ENCODE assay signal across 10 mouse cellular contexts in genomic region chr5:36726387-36726801, GRCm38 (mm10). TPM values are rescaled to one million over a fixed set of nuclear protein-coding genes. Genes with fewer than 3 reads are reported as not detected.
DNase-seq lines count a peak whose midpoint lies in the region.
"Had no signal": no experiment of that assay in that cellular context is flagged by ENCODE, and none has a peak within 500 bp of the region (broad histone marks: within the 10 kb centered on the region; RNA-seq: fewer than 3 reads in every experiment).

No protein-coding gene starts in this region.

- no peaks in the 10 kb centered on the region for H3K36me3 ChIP-seq in macrophage (ENCODE audit: inconsistent target)
- H3K36me3 ChIP-seq: neural tube, embryonic 12.5 days had no signal

- DNase-seq in adrenal gland, postnatal 36 days = peak; percentile 43 to 60
- no peak for DNase-seq in adrenal gland, adult 18-20 months (ENCODE audit: low spot score in 2 of 2)
- DNase-seq in CD4-positive, CD25-positive, alpha-beta regulatory T cell, adult 2 months (ENCODE audit: low read depth, low spot score) = peak; percentile 44
- peak; percentile 49 for DNase-seq in kidney, adult 18-20 months
- DNase-seq in layer of hippocampus, postnatal 14 days (ENCODE audit: low spot score in 2 of 2) = no peak
- DNase-seq in urinary bladder, postnatal 4 days (ENCODE audit: low spot score in 2 of 2) = no peak
- DNase-seq in frontal cortex, postnatal 10 days (ENCODE audit: low spot score in 2 of 2) = no peak

- WGBS in macrophage (ENCODE audit: missing documents) = 27% methylated on average over 9 of the region's 9 CpGs

- no peak overlapping the region; the same call in 1 of the 2 replicates for H3K4me3 ChIP-seq in macrophage (ENCODE audit: inconsistent target)
- H3K4me3 ChIP-seq: forebrain, embryonic 13.5 days; neural tube, embryonic 12.5 days had no signal

- peak overlapping the region; percentile 72 for H3K27ac ChIP-seq in macrophage
- H3K27ac ChIP-seq: forebrain, embryonic 13.5 days; neural tube, embryonic 12.5 days had no signal

- H3K79me2 ChIP-seq in macrophage (ENCODE audit: inconsistent target) = no peaks in the 10 kb centered on the region

RNA-seq across cellular contexts. Expression of gene Bloc1s4, which starts 22.1 kb away (rescaled TPM):
- 10 to 100 TPM; 31.7 to 32.5 TPM for total RNA-seq in adrenal gland, postnatal 36 days (2021)
- total RNA-seq in adrenal gland, adult 18-20 months (2021) = 10 to 100 TPM; 27.0 to 35.8 TPM
- 10 to 100 TPM in 8 of 26 experiments, 1 to 10 TPM in 18; 1.0 to 15.7 (median 7.3) TPM for total RNA-seq in macrophage (2018; cell fraction: chromatin; rRNA removed)
- 10 to 100 TPM; 15.1 to 21.6 (median 18.8) TPM for total RNA-seq in macrophage (2018; cell fraction: cytosol; rRNA removed)
- total RNA-seq in macrophage (2018; cell fraction: nucleus; rRNA removed) = 10 to 100 TPM in 20 of 26 experiments, 1 to 10 TPM in 6; 4.6 to 20.4 (median 12.9) TPM
- polyA plus RNA-seq in macrophage (2018) = 6.8 to 19.4 TPM (median 17.0 TPM) in 3 replicates
- total RNA-seq in layer of hippocampus, postnatal 14 days (2021) = 10 to 100 TPM; 19.9 to 21.0 TPM

RNA-seq across cellular contexts. Expression of gene D5Ertd579e, which starts 30.6 kb away (rescaled TPM):
- total RNA-seq in adrenal gland, postnatal 36 days (2021) = 10 to 100 TPM; 56.4 to 66.5 TPM
- total RNA-seq in adrenal gland, adult 18-20 months (2021) = 10 to 100 TPM; 73.9 to 87.5 TPM
- total RNA-seq in macrophage (2018; cell fraction: chromatin; rRNA removed) = 100 to 1,000 TPM in 22 of 26 experiments, 10 to 100 TPM in 4; 70.8 to 283 (median 183) TPM
- 10 to 100 TPM; 13.7 to 40.9 (median 24.9) TPM for total RNA-seq in macrophage (2018; cell fraction: cytosol; rRNA removed)
- 100 to 1,000 TPM in 14 of 26 experiments, 10 to 100 TPM in 12; 49.9 to 175 (median 103) TPM for total RNA-seq in macrophage (2018; cell fraction: nucleus; rRNA removed)
- polyA plus RNA-seq in macrophage (2018) = 17.3 to 23.8 TPM (median 23.4 TPM) in 3 replicates
- 100 to 1,000 TPM in 1 of 2 experiments, 10 to 100 TPM in 1; 99.1 to 118 TPM for total RNA-seq in layer of hippocampus, postnatal 14 days (2021)

Comparison
In these comparisons a context has a peak if more than half of its experiments do, and no peak if none do; other contexts are left out.
1. DNase-seq: peak in adrenal gland, postnatal 36 days (2 of 2), CD4-positive, CD25-positive, alpha-beta regulatory T cell, adult 2 months (single experiment) and kidney, adult 18-20 months (single experiment); none in adrenal gland, adult 18-20 months (0 of 2), layer of hippocampus, postnatal 14 days (0 of 2), urinary bladder, postnatal 4 days (0 of 2) and frontal cortex, postnatal 10 days (0 of 2).